Mouse (Mus musculus): ENCODE measurements around the gene Nos1ap. TPM values are rescaled to one million over a fixed set of nuclear protein-coding genes. Genes with fewer than 3 reads are reported as not detected.

Gene Nos1ap
- polyA plus RNA-seq, 1 experiment from 2014 or later: 15.9 TPM

GRCm38 (mm10) chr1:170392771-170393728, 196.6 kb downstream of the Nos1ap start:
- Histone ChIP-seq H3K4me3 (no peak overlapping the region), H3K9ac (no peak overlapping the region), H3K27ac (no peak overlapping the region; the same call in 1 of the 2 replicates), H3K27me3 (no peaks in the 10 kb centered on the region), H3K36me3 (no peaks in the 10 kb centered on the region), H3K4me2 (replicated peaks) (no peak overlapping the region), H3K9me3 (no peaks in the 10 kb centered on the region), H3K4me1 (0 out of 2 replicates have a peak, but pooled peaks cover 7% of the 10 kb centered on the region)
- WGBS: 72% methylated on average over 14 of the region's 14 CpGs
- peak; percentile 66 for ATAC-seq (ENCODE audit: low FRiP score, low read depth)

GRCm38 (mm10) chr1:170387180-170387912, 202.3 kb downstream of the Nos1ap start:
- Histone ChIP-seq H3K9me3 (no peaks in the 10 kb centered on the region), H3K9ac (no peak overlapping the region), H3K4me1 (no peaks in the 10 kb centered on the region), H3K4me3 (no peak overlapping the region), H3K36me3 (no peaks in the 10 kb centered on the region), H3K27ac (no peak overlapping the region), H3K27me3 (no peaks in the 10 kb centered on the region), H3K4me2 (replicated peaks) (no peak overlapping the region)
- 54% methylated on average over 12 of the region's 12 CpGs for WGBS
- ATAC-seq (ENCODE audit: low FRiP score, low read depth): no peak

- 88% methylated on average over 10 of the region's 10 CpGs for WGBS
- Histone ChIP-seq H3K27ac (no peak overlapping the region), H3K4me1 (peaks cover 2% of the 10 kb centered on the region), H3K4me2 (replicated peaks) (no peak overlapping the region), H3K9ac (no peak overlapping the region), H3K27me3 (no peaks in the 10 kb centered on the region), H3K36me3 (no peaks in the 10 kb centered on the region), H3K4me3 (no peak overlapping the region), H3K9me3 (no peaks in the 10 kb centered on the region)
- no peak for ATAC-seq (ENCODE audit: low FRiP score, low read depth)
Measured at GRCm38 (mm10) chr1:170385416-170385815, 204.2 kb downstream of the Nos1ap start.

- H3K36me3 ChIP-seq: no peaks in the 10 kb centered on the region
- 90% methylated on average over 7 of the region's 7 CpGs for WGBS
- no peaks in the 10 kb centered on the region for H3K9me3 ChIP-seq
- no peak for ATAC-seq (ENCODE audit: low FRiP score, low read depth)
- peaks cover 6% of the 10 kb centered on the region for H3K4me1 ChIP-seq
- no peak overlapping the region for H3K9ac ChIP-seq
- H3K27me3 ChIP-seq: no peaks in the 10 kb centered on the region
- no peak overlapping the region for H3K4me3 ChIP-seq
- no peak overlapping the region for H3K4me2 ChIP-seq (replicated peaks)
- no peak overlapping the region for H3K27ac ChIP-seq
Measured at GRCm38 (mm10) chr1:170383530-170383929, 206.1 kb downstream of the Nos1ap start.

GRCm38 (mm10) chr1:170381457-170381856, 208.2 kb downstream of the Nos1ap start:
- Histone ChIP-seq H3K4me1 (peaks cover 6% of the 10 kb centered on the region), H3K27ac (no peak overlapping the region), H3K4me2 (replicated peaks) (no peak overlapping the region), H3K36me3 (no peaks in the 10 kb centered on the region), H3K4me3 (no peak overlapping the region), H3K27me3 (no peaks in the 10 kb centered on the region), H3K9ac (no peak overlapping the region), H3K9me3 (no peaks in the 10 kb centered on the region)
- WGBS: 11% methylated on average over 3 of the region's 3 CpGs
- ATAC-seq (ENCODE audit: low FRiP score, low read depth): 0 out of 2 replicates have a peak, but pooled peaks have one; percentile 8

- Histone ChIP-seq H3K4me1 (peaks cover 6% of the 10 kb centered on the region), H3K4me3 (no peak overlapping the region), H3K36me3 (no peaks in the 10 kb centered on the region), H3K4me2 (replicated peaks) (no peak overlapping the region), H3K9me3 (no peaks in the 10 kb centered on the region), H3K27ac (no peak overlapping the region), H3K27me3 (no peaks in the 10 kb centered on the region), H3K9ac (no peak overlapping the region)
- ATAC-seq (ENCODE audit: low FRiP score, low read depth): no peak
- WGBS: 43% methylated on average over 2 of the region's 2 CpGs
Measured at GRCm38 (mm10) chr1:170380505-170380904, 209.2 kb downstream of the Nos1ap start.

GRCm38 (mm10) chr1:170375721-170376120, 213.9 kb downstream of the Nos1ap start:
- no peak overlapping the region for H3K4me2 ChIP-seq (replicated peaks)
- ATAC-seq (ENCODE audit: low FRiP score, low read depth): no peak
- H3K36me3 ChIP-seq: no peaks in the 10 kb centered on the region
- H3K4me3 ChIP-seq: no peak overlapping the region
- H3K27me3 ChIP-seq: no peaks in the 10 kb centered on the region
- H3K27ac ChIP-seq: no peak overlapping the region
- H3K4me1 ChIP-seq: peaks cover 6% of the 10 kb centered on the region
- 86% methylated on average over 5 of the region's 5 CpGs for WGBS
- H3K9ac ChIP-seq: no peak overlapping the region
- H3K9me3 ChIP-seq: no peaks in the 10 kb centered on the region

- no peak overlapping the region for H3K4me2 ChIP-seq (replicated peaks)
- no peaks in the 10 kb centered on the region for H3K27me3 ChIP-seq
- H3K27ac ChIP-seq: no peak overlapping the region
- H3K4me1 ChIP-seq: no peaks in the 10 kb centered on the region
- no peaks in the 10 kb centered on the region for H3K9me3 ChIP-seq
- ATAC-seq (ENCODE audit: low FRiP score, low read depth): no peak
- WGBS: 83% methylated on average over 2 of the region's 2 CpGs
- H3K36me3 ChIP-seq: no peaks in the 10 kb centered on the region
- H3K4me3 ChIP-seq: no peak overlapping the region
- no peak overlapping the region for H3K9ac ChIP-seq
Measured at GRCm38 (mm10) chr1:170373750-170374149, 215.9 kb downstream of the Nos1ap start.

GRCm38 (mm10) chr1:170371191-170371792, 218.4 kb downstream of the Nos1ap start:
- Histone ChIP-seq H3K27me3 (no peaks in the 10 kb centered on the region), H3K9ac (no peak overlapping the region), H3K4me1 (no peaks in the 10 kb centered on the region), H3K27ac (no peak overlapping the region), H3K4me3 (no peak overlapping the region), H3K9me3 (no peaks in the 10 kb centered on the region), H3K4me2 (replicated peaks) (no peak overlapping the region), H3K36me3 (no peaks in the 10 kb centered on the region)
- 80% methylated on average over 4 of the region's 4 CpGs for WGBS
- ATAC-seq (ENCODE audit: low FRiP score, low read depth): no peak

GRCm38 (mm10) chr1:170368864-170369263, 220.8 kb downstream of the Nos1ap start:
- Histone ChIP-seq H3K27me3 (no peaks in the 10 kb centered on the region), H3K36me3 (no peaks in the 10 kb centered on the region)
- no peak for ATAC-seq (ENCODE audit: low FRiP score, low read depth)

GRCm38 (mm10) chr1:170366981-170367700, 222.5 kb downstream of the Nos1ap start:
- Histone ChIP-seq H3K4me2 (replicated peaks) (no peak overlapping the region), H3K4me3 (no peak overlapping the region), H3K27me3 (no peaks in the 10 kb centered on the region), H3K9ac (no peak overlapping the region), H3K27ac (no peak overlapping the region), H3K9me3 (no peaks in the 10 kb centered on the region), H3K4me1 (no peaks in the 10 kb centered on the region), H3K36me3 (no peaks in the 10 kb centered on the region)
- WGBS: 81% methylated on average over 7 of the region's 7 CpGs
- no peak for ATAC-seq (ENCODE audit: low FRiP score, low read depth)

More at GRCm38 (mm10) chr1:170368864-170369263, 220.8 kb downstream of the Nos1ap start:
- Histone ChIP-seq H3K9me3 (no peaks in the 10 kb centered on the region), H3K4me2 (replicated peaks) (no peak overlapping the region), H3K27ac (no peak overlapping the region), H3K9ac (no peak overlapping the region), H3K4me1 (no peaks in the 10 kb centered on the region), H3K4me3 (no peak overlapping the region)
- 83% methylated on average over 7 of the region's 7 CpGs for WGBS
